Mouse (Mus musculus) kidney, postnatal 25 days (tissue): ENCODE results near the gene Map3k7cl.

Experiments used
- DNase-seq, 2 experiments: peaks; one replicate each; pipeline ENCODE4 v3.0.0; 2021; ENCODE audit warnings: mixed read lengths in 2 of 2

The Map3k7cl gene

DNA sequence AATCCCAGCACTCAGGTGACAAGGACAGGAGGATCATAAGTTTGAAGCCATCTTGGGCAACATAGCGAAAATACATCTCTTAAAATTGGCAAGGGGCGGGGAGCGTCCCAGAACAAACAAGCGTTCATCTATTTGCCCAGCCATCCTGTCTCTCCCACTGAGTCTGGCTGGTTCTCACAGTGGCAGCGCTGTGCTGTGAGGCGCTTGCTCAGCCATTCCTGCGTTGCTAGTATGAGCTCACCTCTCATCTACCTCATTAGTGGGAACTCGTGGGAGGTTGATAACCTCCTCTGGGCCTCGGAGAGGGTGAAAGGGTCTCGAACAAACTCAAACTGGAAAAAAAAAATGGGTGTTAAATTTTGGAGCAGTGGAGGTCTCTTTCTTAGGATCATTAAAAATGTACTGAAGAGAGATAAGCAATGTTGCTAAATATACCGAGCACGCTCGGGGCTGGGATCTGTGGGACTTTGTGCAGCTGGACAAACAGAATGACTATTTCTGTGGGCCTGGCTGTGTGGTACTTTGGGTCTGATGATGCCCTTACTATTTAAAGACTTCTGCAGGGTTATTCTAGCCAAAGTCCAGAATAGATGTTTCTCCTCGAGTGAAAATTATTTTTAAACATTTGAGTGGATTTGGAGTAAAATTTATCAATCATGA is 91.1 kb downstream of the Map3k7cl start:
- no peak for DNase-seq
